Mouse (Mus musculus): Measurements from ENCODE around the gene Akap17b. TPM values are rescaled to one million over a fixed set of nuclear protein-coding genes. Genes with fewer than 3 reads are reported as not detected.

Gene Akap17b
- 3.1 TPM for polyA plus RNA-seq (2014; fragmentation: Illumina TruSeq; extraction: RNeasy Lipid Tissue Mini Kit (QIAGEN cat#74804); ENCODE audit: low read depth, low replicate concordance)

DNA sequence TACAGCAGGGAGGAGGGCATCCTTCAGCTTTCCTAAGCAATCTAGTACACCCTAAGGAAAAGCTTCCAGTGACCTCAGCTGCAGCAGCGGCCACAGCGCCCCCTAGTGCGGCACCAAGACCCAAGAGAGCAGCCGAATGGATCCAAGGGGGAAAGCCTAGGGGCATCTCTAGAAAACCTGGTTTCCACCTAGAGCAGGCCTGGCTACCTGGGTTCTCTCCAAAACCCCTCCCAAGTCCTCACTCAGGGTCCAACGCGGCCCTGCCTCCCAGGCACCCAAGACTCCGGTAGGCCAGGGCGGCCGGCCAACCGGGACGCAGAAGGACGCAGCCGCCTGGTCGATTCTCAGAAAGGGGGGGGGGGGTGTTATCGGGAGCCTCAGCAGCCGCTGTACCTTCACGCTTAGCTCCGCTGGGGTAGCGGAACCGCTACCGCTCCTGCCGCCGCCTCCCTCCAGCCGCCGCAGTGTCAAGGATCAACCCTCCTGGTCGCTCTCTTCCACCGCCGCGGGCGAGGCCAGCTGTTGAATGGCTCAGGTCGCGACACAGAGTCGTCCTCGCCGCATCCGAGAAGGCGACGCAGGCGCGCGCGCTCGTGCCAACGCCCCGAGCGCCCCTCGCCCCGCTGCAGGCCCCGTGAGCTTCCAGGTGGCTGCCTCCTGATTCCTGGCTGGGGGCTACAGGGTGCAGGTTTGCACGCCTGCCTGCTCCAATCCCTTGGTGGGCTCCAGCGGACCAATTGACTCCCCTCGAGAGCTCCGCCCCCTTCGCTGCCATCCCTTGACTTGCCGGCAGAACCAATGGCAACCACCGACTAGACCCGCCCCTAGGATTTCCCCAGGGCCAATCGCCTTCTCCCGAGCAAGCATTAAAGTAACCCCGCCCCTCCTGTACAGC, at the start of gene Akap17b:
TSS of gene Akap17b (minus strand) at position 739 of the 895 bp plus-strand sequence.

DNA sequence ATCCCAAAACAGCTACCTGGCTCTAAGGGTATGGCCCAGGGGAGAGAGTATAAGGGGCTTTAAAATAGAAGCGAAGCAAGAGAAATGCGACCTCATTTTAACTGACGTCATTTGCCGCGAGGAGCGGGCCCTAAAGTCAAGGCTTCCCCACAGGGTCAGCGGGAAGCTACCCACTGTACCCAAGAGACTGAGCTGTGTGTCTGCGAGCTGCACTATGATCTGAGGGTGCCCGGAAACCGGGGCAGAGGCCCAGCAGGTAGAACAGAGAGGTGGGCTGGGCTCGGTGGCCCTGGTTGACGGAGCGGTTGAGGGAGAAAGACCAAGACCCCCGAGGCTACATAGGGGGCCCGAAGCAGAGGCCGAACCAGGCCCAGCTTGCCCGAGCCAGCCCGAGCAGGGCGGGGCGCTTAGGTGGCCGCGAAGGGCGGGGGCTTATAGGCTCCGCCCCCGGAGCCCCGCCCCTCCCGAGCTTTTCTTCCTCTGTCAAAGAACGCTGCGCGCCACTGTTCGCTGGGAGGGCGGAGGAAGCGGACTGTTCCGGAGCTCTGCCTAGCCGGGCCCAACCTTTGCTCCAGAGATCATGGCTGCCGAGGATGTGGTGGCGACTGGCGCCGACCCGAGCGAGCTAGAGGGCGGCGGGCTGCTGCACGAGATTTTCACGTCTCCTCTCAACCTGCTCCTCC, 47.3 kb downstream of the Akap17b start, which contains the start of gene Pgrmc1:
TSS of gene Pgrmc1 (plus strand) at position 500 of the 683 bp plus-strand sequence.

Other genes with a start within 250 kb of the Akap17b start
- not detected for gene Gm6268, start 244.1 kb downstream of the Akap17b start, polyA plus RNA-seq (2014; fragmentation: Illumina TruSeq; extraction: RNeasy Lipid Tissue Mini Kit (QIAGEN cat#74804); ENCODE audit: low read depth, low replicate concordance)
- gene Gm14569, start 153.6 kb downstream of the Akap17b start, polyA plus RNA-seq (2014; fragmentation: Illumina TruSeq; extraction: RNeasy Lipid Tissue Mini Kit (QIAGEN cat#74804); ENCODE audit: low read depth, low replicate concordance) = 1.1 TPM
- 530 TPM for gene Pgrmc1, start 47.2 kb downstream of the Akap17b start, polyA plus RNA-seq (2014; fragmentation: Illumina TruSeq; extraction: RNeasy Lipid Tissue Mini Kit (QIAGEN cat#74804); ENCODE audit: low read depth, low replicate concordance)
- not detected for gene Slc25a43, start 98.3 kb upstream of the Akap17b start, polyA plus RNA-seq (2014; fragmentation: Illumina TruSeq; extraction: RNeasy Lipid Tissue Mini Kit (QIAGEN cat#74804); ENCODE audit: low read depth, low replicate concordance)
- 381 TPM for gene Slc25a5, start 150.3 kb upstream of the Akap17b start, polyA plus RNA-seq (2014; fragmentation: Illumina TruSeq; extraction: RNeasy Lipid Tissue Mini Kit (QIAGEN cat#74804); ENCODE audit: low read depth, low replicate concordance)
- gene Ube2a, start 228.5 kb upstream of the Akap17b start, polyA plus RNA-seq (2014; fragmentation: Illumina TruSeq; extraction: RNeasy Lipid Tissue Mini Kit (QIAGEN cat#74804); ENCODE audit: low read depth, low replicate concordance) = 61.1 TPM
- gene C330007P06Rik, start 228.7 kb upstream of the Akap17b start, polyA plus RNA-seq (2014; fragmentation: Illumina TruSeq; extraction: RNeasy Lipid Tissue Mini Kit (QIAGEN cat#74804); ENCODE audit: low read depth, low replicate concordance) = 49.8 TPM

Measured in adipose tissue, adult 10 weeks (tissue).